Mouse (Mus musculus): ENCODE data around the gene Olfr342. TPM values are rescaled to one million over a fixed set of nuclear protein-coding genes. Genes with fewer than 3 reads are reported as not detected.

Gene Olfr342
- not detected for total RNA-seq (2023)

DNA sequence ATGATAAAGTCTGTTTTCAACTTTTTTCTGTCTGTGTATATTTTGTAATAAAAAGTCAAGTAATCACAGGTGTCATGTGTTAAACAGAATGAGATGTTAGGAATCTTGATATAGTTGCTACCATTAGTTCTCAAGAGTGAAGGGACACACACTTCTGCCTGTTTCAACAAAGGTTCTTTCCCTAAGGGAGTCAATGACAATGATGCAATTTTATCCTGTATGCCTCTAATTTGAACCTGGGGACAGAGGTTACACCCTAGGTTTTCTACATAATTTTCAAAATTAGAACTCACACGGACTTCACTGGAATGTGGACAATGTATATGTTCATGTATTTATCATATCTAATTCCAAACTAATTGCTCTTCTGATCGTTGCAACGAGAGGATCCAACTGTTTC is at the start of gene Olfr342:
Gene Olfr342 (plus strand): TSS at position 301 of the 400 bp plus-strand sequence.

DNA sequence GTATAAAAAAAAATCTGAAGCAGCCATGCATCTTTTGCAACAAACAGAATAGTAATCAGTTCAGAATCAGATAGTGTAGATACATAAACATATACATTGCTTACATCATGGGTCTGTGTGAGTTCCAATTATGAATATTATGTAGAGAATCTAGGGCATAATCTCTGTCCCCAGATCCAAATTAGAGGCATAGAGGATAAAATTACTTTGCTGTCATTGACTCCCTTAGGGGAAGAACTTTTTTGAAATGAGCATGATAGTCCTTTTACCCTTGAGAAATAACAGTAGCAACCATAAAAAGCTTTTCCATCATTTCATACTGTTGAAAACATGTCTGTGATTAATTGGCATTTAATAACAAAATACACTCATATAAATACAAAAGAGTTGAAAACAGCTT is 42.4 kb upstream of the Olfr342 start, which contains the start of gene Olfr341:
Gene Olfr341 (minus strand): TSS at position 101 of the 400 bp plus-strand sequence.

DNA sequence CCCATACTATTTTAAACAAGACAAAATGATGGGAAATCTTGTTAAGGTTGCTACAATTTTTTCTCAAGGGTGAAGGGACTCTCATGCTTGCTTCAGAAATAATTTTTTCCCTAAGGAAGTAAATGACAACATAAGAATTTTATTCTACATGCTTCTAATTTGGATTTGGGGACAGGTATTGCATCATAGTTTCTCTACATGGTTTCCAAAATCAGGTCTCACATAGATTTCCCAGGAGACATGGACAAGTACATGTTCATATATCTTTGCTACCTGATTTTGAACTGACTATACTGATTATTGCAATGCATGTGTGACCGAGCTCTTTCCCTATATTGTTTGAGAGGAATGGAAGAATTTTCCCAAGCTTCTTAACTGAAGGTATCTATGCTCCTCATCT is 41.6 kb downstream of the Olfr342 start, which contains the start of gene Olfr344:
Gene Olfr344 (plus strand): TSS at position 301 of the 400 bp plus-strand sequence.

Other genes starting within 250 kb of the Olfr342 start
- not detected for gene Olfr338, start 151.5 kb upstream of the Olfr342 start, total RNA-seq (2023)
- not detected for gene Olfr339, start 106.1 kb upstream of the Olfr342 start, total RNA-seq (2023)
- gene Olfr340, start 72.4 kb upstream of the Olfr342 start, total RNA-seq (2023) = not detected
- gene Olfr341, start 42.5 kb upstream of the Olfr342 start, total RNA-seq (2023) = not detected
- gene Olfr344, start 41.7 kb downstream of the Olfr342 start, total RNA-seq (2023) = not detected
- gene Olfr345, start 115.0 kb downstream of the Olfr342 start, total RNA-seq (2023) = not detected
- not detected for gene Olfr346, start 160.8 kb downstream of the Olfr342 start, total RNA-seq (2023)
- gene Olfr347, start 206.9 kb downstream of the Olfr342 start, total RNA-seq (2023) = not detected